Mouse (Mus musculus) stomach, postnatal 0 days (tissue): Measurements from ENCODE around the gene Csrp3.

ENCODE experiments used
- CTCF ChIP-seq: IDR thresholded peaks from 2 replicates; pipeline ENCODE4 v1.5.1; 2016; ENCODE audit warnings: antibody characterized with exemption, low read depth, mild to moderate bottlenecking, moderate library complexity
- EP300 ChIP-seq: optimal IDR thresholded peaks from 2 replicates; pipeline ENCODE3; 2016; ENCODE audit warnings: antibody characterized with exemption

- TF ChIP-seq CTCF, result no peak
- TF ChIP-seq EP300, result no peak
These were observed 12.7 kb downstream of the Csrp3 start for GRCm38 (mm10) chr7:48834989-48835626.
